Mouse (Mus musculus): ENCODE data around the gene Tesc.

The Tesc gene

DNA sequence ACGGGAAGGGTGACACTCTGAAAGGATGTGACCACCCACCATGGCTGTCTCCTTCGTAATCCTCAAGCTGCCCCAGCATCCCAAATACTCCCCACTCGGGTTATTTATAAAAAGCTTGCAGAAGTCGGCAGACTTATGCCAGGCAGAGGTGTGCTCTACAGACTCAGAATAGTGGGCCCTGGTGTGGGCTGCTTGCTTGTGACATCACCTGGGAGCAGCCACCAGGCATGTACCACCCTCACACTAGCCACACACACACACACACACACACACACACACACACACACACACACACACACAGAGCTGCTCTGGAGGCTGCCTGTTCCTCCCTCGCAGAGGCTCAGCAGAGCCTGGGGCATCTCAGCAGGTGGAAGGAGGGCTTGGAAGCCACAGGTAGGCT, 10.0 kb upstream of the Tesc start:
- DNase-seq = no peak

DNA sequence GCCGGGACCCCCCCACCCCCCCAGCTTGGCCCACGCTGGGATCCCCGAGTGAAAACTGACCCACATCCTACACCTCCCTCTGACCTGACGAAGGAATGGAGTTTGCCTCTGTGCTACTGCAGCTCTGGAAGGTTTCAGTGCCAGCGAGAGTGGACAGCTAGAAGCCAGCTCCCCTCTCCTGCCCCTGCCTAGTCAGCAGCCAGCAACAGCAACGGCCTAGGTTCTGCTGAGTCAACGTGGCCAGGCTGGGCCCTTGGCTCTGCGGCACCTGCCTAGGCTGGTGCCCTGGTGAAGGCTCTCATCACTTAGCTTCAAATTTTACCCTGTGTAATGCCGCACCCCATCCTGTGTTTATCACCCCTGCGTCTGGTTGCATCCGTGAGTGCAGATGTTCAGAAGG, 7.6 kb upstream of the Tesc start:
- no peak for DNase-seq

DNA sequence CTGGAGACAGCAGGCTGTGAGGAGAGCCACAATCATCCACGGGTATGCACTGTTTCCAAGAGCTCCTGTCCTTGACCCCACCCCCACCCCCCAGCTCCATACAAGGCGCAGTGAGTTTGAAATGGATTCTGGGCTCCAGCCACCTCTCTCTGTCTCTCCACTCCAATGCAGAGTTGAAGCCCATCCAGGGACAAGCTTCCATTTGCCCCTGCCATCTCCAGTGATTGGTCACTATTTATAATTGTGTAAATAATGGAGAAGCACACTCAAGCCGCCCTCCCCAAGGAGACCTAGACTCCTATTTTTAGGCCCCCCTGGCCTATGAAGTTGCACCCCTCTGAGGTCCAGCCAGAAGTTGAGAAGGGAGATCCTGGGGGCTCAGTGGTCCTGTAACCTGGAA, 4.5 kb upstream of the Tesc start:
- no peak for DNase-seq

DNA sequence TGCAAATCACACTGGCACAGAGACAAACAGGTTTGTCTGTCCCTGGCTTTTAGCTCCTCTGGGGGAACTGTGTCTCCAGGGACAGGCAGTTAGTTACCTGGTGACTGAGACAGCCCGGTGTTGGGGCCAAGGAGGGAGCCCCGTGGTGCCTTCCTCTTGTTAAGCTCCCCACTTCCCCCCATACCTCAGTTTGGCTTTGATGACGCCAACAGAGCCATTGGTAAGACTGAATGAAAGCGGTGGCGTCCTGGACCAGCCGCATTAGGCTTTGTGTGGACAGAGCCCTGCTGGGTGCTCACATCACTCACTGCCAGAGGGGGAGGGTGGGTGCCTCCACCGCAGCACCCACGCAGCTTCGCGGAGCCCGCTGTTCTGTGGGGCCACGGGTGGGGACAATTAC, 1.7 kb upstream of the Tesc start:
- no peak for DNase-seq

DNA sequence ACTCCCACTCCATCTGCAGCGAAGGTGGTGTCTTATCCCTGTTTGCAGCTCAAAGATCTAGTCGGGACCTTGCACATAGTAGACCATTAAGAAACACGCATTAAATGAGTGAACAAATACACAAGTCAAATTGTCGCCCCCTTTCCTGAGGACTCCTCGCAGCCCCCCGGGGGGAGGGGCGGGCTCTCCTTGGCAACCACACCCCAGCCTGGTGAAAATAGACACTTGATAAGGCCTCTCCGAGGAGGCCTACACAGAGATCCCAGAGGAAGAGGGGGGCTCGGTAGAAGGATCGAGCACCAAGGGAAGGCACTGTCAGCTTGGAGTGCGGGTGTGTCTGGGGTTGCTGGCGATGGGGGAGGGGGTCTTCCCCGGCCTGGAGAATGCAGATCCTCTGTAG, 1.2 kb upstream of the Tesc start:
- no peak for DNase-seq

DNA sequence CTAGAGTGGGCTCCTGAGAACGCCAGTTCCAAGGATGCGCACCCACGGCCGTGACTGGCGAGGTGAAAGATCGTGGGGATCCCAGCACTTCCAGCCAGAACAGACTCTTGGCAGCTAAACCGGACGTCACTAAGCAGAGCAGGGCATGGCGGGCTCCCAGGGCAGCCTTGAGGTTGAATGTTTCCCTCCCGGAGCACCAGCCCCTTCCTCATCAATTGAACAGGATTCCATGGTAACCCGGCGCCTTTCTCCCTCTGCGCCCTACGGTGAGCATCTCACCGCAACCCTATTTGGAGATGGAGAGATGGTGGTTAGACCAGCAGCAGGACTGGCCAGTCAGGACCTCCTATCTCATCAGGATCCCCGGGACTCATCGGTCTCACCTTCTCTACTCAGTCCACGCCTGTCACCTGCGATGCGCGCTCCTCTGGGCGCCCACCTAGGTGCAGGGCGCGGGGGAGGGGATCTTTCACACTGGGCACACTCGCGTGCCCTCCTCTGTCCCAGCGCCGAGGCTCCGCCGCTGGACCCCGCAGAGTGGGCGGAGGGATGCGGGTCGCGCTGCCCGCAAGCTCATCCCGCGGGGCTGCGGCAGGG, 344 bp upstream of the Tesc start:
- no peak for DNase-seq

DNA sequence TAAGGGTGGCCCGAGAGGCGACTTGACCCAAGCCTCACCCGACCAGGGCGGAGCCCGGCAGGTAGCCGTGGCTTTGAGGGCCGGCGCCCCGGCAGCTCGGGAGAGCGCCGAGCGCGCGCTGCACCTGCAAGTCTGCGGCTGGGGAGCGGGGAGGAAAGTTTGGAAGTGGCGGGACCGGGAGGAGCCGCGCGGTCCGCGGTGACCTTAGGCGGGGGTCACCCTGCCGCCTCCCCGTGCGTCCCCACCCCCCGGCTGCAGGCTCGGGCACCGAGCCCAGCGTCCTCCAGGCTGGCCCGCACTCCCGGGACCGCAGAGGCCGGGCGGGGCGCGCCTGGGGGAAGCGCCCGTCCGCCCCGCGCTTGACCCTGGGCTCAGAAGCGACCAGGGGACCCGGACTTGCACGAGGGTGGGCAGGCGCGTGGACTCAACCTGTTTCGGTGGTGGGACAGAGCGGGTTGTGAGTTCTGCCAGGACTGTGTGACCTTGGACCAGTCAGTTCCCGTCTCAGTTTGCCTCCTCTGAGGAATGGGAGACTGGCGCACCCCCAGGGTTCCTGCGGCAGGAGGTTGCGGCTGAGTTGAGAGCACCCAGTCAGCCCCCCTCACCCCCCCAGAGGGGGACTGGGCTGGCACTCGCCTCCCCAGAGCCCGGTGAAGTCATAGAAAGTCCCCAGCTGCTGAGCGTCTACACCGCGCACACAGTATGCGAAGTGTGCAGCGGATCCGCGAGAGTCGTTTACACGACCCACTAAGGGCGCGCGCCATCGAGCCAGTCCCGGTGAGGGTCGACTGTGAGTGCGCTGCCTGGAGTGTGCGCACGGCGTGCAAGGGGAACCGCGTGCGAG, 870 bp downstream of the Tesc start:
- DNase-seq = no peak

DNA sequence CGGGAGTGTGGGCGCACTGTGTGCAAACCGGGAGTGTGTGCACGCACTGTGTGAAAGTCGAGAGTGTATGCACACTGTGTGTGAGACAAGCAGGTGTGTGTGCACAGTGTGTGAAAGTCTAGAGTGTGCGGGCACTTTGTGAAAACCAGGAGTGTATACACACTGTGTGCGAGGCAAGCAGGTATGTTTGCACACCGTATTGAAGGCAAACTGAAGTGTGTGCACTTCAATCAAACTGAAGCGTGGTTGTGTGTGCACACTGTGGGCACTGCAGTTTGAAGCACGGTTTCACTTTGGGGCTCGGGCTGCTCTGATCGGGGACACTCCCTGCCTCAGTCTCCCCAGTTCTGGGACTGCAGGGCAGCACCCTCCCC, 1.5 kb downstream of the Tesc start:
- no peak for DNase-seq

DNA sequence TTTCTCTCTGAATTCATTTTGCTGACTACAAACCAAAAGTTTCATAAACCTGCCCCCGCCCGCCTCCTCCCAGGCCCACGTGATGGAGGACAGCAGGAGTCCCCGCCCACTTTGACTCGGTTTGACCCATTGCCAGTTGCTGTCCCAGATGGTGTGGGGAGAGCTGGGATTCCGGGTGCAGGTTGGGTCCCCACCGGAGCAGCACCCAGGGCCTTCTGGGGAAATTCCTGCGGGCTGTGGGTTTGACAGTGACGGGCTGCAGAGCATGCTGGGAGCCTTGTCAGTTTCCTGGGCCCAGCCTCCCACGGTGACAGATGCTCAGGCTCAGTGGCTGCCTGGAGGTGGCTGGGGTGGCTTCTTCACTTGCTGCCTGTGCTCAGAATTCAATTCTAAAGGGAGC, 1.9 kb downstream of the Tesc start:
- DNase-seq = no peak

DNA sequence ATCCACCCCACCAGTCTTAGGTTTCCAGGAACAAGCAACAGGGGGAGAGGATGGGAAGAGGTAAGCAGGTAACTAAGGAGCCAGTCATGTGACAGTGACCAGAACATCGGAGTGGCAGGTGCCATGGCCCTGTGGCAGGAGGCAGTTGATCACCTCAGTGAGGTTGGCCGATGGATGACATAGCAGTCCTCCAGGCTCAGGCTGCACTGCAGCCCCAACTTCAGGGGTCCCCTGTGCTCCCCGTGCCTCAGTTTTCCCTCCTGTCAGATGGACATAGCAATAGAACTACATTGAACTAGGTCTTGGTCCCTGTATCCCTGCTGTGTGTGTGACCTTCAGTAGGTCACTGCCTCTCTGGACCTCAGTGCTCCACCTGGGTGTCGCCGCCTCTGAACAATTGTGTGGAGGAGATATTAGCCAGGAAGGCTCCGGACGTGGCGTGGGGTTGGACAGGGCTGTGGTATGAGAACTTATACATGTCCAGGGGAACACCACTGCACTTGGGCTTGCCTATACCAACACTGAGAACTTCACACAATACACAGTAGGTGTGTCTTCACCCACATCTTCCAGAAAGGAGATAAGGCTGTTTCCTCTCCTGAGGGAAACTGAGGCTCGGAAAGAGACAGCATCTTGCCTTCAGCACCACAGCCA, 2.6 kb downstream of the Tesc start:
- no peak for DNase-seq

DNA sequence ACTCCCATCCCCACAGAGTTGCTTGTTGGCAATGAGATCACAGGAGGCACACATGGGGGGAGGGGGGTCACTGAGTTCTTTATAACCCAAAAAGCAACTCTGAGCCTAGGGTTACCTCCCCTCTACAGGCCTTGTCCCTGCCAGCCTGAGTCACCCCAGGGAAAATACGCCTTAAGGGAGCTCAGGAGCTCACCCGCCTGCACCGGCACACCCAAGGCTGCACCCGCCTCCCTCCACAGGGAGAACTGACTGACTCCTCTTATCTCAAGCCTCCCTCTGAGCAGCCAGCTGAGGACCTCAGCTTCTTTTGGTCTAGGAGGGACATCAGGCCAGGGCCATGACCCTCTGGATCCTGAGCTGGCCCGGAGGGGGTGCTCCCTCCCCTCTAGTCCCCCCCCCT, 3.5 kb downstream of the Tesc start:
- no peak for DNase-seq

DNA sequence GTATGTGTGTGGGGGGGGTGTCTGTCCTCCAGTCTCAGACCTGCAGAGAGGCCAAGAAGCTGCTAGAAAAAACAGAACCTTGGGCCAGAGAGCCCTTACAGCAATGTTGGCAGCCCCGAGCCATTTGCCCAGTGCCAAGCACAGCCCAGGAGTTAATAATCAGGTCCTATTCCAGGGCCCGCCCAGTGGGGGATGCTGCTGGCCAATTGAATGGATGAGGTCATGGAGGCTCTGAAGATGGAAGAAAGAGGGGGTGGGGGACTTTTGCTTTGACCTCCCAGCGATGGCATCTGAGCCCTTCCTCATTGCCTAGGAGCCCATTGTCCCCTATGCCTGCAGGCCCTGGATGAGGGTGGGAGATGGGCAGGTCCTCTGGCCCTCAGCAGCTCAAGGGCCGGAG, 4.0 kb downstream of the Tesc start:
- no peak for DNase-seq

DNA sequence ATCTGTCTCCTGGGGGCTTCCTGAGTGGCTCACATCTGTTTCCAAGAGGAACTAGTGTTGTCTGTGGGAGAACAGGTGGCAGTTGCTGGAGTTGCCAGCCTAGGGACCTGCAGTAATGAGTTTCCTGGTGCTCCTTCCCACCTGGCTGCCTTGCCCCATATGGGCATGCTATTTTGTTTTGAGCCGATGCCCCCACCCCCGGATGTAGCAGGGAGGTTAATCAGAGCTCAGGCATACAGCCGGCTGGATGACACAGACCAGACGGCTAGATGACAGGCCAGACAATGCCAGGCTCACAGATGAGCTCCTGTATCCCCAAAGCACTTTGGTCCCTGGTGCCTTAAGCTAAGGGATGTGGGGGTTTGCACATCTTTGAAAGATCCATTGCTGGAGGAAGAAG, 5.8 kb downstream of the Tesc start:
- no peak for DNase-seq

DNA sequence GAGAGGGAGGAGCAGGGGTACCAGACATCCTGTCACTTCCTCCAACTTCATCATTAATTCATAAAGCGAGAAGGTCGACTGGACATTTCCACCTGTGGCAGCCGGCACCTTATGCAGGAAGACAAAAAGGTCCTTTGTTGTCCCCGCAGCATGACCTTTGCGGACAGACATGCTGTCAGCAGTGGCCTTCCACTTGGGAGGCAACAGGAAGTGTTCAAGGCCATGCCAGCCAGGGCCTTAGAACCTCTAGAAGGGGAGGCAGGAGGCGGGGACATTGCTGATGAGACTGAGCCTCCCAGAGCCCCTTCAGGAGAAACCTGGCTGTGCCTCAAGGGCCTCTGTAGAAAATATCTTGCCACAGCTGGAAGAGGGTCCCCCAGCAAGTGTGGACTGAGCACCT, 6.2 kb downstream of the Tesc start:
- no peak for DNase-seq

DNA sequence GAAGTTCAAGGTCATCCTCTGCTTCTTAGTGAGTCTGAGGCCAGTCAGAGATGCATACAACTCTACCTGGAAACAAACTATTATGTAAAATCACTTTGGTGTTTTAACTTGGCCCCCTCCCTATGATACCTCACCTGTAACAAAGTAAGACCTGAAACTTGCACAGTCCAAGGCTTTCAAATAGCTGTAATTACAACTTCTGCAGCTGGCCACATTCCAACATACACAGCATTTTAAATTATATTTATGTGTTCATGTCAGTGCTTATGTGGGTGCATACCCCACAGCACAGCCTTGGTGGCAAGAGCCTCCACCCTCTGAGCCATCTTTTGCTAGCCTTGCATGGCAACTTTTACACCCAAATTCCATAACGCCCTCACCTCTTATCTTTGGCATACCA, 7.1 kb downstream of the Tesc start:
- DNase-seq = no peak

DNA sequence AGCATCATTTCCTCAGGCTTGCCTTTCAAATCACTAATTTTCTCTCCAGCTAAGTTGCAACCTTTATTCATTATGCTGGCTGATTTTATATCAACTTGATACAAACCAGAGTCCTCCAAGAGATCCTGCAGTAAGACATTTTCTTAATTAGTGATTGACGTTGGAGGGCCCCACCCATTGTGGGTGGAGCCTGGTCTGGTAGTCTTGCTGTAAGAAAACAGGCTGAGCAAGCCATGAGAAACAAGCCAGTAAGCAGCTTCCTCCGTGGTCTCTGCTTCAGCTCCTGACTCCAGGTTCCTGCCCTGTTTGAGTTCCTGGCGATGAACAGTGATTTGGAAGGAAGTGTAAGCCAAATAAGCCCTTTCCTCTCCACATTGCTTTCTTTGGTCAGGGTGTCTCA, 8.2 kb downstream of the Tesc start:
- DNase-seq = no peak

DNA sequence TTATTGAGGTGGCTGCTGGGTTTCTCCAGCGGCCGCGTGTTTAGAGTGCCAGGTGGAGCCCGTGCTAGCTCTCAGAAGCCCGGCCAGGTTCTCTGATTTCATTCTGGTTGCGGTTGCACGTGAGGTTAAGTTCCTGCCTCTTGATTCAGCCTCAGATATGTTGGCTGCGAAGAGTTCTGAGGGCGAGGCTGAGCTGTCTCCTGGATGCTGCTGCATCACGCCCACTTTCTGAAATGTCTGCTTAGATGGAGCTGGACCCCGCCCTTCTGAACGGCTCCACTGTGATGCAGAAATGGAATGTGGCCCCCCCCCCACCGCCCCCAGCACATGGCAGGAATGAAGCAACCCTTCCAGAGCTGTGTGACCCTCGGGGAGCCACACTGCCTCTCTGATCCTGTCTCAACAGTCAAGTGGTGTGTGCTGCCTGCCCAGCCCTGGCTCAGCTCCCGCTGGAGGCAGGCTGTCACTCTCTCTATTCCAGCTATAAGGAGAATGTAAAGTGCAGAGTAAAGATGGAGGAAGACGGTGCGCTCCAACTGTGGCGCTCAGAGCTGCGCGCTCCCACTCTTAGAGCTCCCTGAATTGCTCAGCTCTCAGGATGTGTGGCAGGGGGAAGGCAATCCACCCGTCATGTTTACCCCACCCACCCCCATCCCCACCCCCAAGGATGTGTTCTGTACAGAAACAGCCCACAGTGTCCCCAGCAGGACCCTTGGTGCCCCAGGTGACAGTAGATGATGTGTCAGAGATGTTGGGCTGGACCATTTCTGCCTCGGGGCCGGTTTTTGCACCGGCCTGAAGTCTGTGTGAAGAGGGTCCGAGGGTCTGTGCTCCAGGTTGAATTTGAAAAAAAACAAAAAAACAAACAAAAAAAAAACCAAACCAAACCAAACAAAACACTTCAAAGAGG, 9.6 kb downstream of the Tesc start:
- DNase-seq = no peak

DNA sequence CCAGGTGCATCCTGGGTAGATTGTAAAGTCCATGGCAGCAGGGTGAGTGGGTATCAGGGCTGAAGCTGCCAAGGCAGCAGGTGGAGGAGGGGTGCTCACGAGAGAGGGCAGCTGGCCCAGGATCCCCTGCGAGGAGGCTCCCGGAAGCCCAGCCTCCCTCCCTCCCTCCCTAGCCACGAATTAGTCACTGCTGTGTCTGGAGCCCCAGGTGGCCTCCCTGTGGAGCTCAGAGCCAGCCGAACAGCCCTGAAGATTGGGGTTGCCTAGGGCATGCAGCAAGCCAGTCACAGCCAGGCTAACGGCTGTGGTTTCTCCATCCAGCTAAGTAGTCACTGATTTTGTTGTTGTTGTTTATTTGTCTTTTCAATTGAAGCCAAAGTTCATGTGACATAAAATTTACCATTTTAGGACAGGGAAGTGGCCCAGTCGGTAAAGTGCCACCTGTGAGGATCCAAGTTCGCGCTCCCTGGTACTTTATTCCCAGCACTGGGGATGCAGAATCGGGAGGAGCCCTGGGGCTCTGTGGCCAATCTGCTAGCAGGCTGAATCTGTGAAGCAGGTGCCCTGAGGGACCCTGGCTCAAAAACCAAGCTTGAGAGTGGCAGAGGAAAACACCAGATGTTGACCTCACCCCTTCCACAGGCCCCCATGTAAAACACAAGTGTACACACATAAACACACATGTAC, 10.4 kb downstream of the Tesc start:
- DNase-seq = no peak

DNA sequence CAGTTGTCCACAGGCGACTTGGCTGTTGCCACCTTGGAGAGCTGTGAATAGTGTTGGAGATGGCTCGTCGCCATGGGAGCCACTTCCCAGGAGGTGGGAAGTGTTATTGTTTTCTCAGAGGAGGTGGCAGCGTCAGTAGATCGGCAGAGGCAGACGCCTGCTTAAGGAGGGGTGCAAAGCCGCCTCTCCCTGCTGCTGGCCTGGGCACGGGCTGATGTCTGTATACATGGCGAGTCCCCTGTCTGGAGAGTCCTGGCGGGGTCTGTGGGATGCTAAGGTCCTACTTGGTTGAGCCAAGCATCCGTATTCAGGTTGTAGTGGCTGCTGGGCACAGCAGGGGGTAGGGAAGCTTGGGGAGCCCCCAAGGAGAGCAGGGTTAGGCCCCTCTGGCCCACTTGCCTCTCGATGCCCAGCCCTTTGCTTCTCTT, 11.7 kb downstream of the Tesc start:
- DNase-seq = no peak

DNA sequence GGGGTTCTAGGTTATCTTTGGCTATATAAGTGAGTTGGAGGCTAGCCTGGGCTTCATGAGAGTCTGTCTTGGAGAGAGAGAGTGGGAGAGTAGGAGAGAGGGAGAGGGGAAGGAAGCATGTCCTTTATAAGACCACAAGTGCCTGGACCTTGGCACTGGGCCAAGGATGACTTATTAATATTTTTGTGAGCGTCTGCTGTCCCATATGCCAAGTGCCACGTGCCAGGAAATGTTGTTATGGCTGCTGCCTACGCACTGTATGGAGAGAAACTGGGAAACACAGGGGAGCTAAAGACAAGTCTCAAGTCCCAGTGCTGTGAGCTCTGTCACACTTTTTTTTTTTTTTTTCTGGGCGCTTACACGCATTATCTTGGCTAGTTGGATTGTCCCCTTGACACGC, 15.1 kb downstream of the Tesc start:
- DNase-seq = no peak

DNA sequence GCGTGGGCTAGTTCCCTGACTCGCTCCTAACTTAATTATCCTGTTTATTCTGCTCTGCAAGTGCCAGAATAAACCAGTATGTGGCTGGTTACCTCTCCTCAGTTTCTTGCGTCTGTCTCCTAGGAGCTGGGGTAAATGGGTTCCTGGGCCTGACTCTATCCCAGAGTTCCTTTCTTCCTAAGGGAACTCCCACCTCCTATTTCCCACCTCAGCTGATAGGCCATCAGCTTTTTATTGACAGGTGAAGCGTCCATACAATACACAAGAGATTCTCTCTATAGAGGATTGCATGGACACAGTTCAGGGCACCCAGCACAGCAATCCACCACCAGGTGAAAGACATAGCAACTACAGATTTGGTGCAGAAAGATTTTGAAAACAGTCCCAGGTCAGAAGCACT, 16.2 kb downstream of the Tesc start:
- no peak for DNase-seq

DNA sequence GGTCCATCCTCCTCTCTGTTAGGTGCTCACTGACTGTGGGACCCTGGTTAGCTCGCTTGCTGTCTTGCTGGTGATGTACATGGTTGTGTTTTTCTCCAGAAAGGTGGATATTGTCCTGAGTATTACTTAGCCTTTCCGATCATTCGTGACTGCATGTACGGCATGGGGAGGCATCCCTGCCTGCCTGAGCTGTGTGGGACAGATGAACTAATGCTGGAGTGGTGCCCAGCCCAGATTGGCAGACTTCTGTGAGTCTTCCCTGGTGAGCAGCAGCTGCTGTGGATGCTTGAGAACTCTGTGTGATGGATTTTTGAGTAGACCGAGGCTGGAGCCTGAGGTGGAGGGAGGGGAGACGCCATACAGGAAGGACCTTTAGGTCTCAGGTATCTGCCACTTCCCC, 17.4 kb downstream of the Tesc start:
- DNase-seq = no peak

DNA sequence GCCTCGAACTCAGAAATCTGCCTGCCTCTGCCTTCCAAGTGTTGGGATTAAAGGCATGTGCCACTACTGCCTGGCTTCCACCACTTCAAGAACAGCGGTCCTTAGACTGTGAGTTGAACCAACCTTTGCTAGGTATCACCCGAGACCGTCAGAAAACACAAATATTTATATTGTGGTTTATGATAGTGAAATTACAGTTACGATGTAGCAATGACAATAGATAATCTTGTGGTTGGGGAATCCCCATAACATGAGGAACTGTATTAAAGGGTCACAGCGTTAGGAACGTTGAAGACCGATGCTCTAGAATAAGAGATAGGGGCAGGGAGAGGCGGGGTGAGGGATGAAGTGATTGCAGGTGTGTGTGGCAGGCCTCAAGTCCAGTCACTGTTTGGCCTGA, 17.8 kb downstream of the Tesc start:
- DNase-seq = no peak

Measured in liver (tissue).